Mouse (Mus musculus) bone marrow macrophage, adult 2 months (primary cell): ENCODE measurements around the gene Trpt1. TPM values are rescaled to one million over a fixed set of nuclear protein-coding genes. Genes with fewer than 3 reads are reported as not detected.
A peak's percentile ranks its signal among the peaks of the same experiment; 100 is the strongest.

Experiments
- H3K27ac ChIP-seq: 2 replicates; pipeline ENCODE4 v1.5.1; 2012; ENCODE audit warnings: low read depth, low read length; ENCODE audit not compliant: insufficient read depth
- H3K4me1 ChIP-seq: 2 replicates; pipeline ENCODE4 v1.6.1; 2012; ENCODE audit warnings: low read length; ENCODE audit not compliant: control insufficient read depth, insufficient read depth
- H3K4me3 ChIP-seq: 2 replicates; pipeline ENCODE4 v1.5.1; 2012; ENCODE audit warnings: mild to moderate bottlenecking, low read length, moderate library complexity; ENCODE audit not compliant: insufficient read depth
- CTCF ChIP-seq: IDR thresholded peaks from 2 replicates; pipeline ENCODE4 v1.5.1; 2012; ENCODE audit warnings: low read depth, mild to moderate bottlenecking, low read length, moderate library complexity
- POLR2A ChIP-seq: IDR thresholded peaks from 2 replicates; pipeline ENCODE4 v1.6.1; 2012; ENCODE audit warnings: mild to moderate bottlenecking, low read depth, low read length, borderline replicate concordance
- polyA plus RNA-seq: library from polyadenylated mRNA; stranded (reverse); fragments of >200 nt; gene quantifications from 2 replicates; pipeline ENCODE4 v1.2.4, GENCODE M21; 2012; ENCODE audit not compliant: missing spikeins, insufficient read depth, insufficient read length

Trpt1 gene
- polyA plus RNA-seq, 1 experiment = 1.7 TPM

DNA sequence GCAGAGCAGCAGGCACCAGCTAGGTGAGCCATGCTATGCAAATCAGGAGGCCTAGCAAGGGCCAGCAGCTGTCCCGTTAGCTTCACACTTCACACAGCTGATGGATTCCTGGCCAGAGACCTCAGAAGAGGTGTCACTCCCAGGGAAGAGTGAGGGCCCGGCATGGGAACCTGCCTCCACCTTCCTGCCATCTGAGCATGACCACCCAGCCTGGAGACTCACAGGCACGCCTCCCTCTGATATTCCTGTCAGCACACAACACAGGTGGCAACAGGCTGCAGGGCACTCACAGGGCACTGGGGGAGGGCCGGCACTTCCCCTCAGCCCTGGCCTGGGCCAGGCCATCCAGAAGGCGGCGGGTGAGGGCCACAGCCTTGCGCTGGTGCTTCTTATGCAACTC, 40.5 kb upstream of the Trpt1 start:
- Histone ChIP-seq H3K27ac (no peak overlapping the region), H3K4me3 (no peak overlapping the region), H3K4me1 (peaks cover 7% of the 10 kb centered on the region)
- TF ChIP-seq POLR2A = no peak
- no peak for TF ChIP-seq CTCF

DNA sequence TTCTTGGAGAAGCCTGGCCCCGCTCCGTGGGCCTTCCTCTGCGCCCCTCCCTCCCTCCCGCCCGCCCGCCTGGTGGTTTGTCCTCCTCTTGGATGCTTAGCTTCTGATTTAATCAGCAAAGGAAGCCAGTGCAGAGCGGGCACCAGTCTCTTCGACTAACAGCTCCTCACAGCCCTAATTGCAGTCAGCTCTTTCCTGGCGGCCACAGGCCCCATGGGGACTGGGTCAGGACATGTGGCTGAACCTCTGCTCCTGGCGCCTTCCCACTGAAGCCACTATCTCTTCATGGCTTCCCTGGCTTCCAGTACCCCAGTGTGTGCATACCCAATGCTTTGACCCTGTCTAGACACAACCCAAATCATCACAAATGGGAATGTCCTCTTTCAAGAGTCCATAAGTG, 39.5 kb upstream of the Trpt1 start:
- H3K4me1 ChIP-seq = peaks cover 7% of the 10 kb centered on the region
- TF ChIP-seq POLR2A (no peak), CTCF (no peak)
- no peak overlapping the region for H3K4me3 ChIP-seq
- no peak overlapping the region for H3K27ac ChIP-seq

DNA sequence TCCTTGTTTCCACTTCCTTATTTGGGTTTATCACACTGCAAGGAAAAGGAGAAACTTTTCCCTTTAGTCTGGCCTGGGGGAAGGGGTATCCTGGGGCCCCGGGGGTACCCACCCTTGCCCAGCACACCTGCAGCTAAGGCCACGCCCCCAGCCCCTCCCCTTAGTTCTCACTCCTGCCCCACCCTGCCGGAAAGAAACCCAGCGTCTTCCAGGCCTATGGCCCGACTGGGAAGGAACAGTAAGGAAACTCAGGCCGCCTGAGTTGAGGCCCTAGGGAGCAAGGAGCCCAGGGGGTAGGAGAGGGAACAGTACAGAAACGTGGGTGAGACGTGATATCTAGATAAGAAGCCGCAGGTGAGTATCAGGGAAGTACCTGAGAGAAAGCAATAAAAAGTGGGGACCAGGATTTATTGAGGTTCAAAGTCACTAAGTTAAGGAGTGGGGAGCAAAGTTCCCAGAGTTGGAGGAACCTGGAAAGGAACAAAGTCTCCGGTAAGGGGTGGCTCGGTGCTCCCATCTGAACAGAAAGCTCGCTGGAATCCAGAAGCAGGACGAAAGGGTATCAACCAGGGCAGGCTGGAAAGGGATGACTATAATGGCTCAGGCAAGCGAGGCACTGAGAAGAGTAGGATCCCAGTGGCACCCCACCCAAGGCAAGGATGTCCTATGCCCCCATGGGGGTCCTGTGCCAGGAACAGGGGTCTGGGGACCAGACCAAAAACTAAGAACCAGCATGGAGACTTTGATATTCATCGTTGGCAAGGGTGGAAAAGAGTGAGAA, 27.2 kb upstream of the Trpt1 start:
- H3K4me1 ChIP-seq = peaks cover 18% of the 10 kb centered on the region
- TF ChIP-seq POLR2A (no peak), CTCF (no peak)
- peak overlapping the region; percentile 76 for H3K4me3 ChIP-seq
- H3K27ac ChIP-seq = peak overlapping the region; percentile 22; the same call in 1 of the 2 replicates

DNA sequence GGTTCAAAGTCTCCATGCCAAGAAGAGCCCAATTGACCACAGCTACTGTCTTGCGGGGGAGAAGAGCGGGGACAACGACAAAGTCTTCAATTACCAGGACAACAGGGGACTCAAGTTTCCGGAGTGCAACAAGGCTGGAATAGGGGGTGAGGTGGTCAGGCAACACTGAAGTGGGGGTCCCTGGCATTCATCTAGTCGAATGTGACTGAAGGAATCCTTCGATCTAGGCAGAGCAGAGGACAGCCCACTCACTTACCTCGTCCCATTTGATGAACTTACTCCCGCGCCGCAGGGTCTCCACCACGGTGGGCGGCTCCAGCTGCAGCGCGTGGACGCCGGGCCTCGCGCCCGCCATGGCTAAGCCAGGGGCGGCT, 26.7 kb upstream of the Trpt1 start:
- H3K27ac ChIP-seq = no peak overlapping the region
- H3K4me1 ChIP-seq = peaks cover 22% of the 10 kb centered on the region
- TF ChIP-seq CTCF = no peak
- no peak for TF ChIP-seq POLR2A
- H3K4me3 ChIP-seq = peak overlapping the region; percentile 76

DNA sequence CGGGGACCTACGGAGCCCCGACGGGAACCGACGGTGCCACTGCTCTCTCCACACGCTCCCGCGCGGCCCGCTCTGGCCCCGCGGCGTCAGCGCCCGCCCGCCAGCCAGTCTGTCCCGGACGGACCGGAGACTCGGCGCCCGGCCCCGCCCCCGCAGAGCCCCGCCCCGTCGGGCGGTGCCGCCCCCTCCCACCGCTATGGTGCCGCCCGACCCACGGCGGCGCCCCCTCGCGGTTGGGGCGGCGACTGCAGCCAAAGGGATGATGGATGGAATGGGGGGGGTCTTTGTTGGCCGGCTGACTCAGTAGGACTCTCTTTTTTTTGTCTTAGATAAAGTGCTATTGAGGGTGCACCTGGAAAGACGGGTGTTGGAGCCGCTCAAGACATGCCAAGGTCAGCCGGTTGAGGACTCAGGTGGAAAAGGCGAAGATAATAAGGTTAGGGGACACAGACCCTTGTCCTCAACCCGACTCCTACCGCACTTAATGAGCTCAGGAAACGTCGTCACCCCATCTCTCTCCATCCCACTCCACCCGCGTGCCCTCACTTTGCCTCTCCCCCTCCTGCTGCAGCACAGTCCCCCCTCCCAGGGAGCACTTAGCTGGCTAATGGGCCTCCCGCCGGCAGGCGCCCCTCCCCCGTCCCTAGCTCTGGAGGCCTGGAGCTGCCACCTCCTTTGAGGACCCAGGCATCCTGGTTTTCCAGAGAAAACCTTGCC, 26.1 kb upstream of the Trpt1 start:
- no peak for TF ChIP-seq POLR2A
- TF ChIP-seq CTCF = peak; percentile 63
- peak overlapping the region; percentile 76 for H3K4me3 ChIP-seq
- peaks cover 22% of the 10 kb centered on the region for H3K4me1 ChIP-seq
- no peak overlapping the region for H3K27ac ChIP-seq

DNA sequence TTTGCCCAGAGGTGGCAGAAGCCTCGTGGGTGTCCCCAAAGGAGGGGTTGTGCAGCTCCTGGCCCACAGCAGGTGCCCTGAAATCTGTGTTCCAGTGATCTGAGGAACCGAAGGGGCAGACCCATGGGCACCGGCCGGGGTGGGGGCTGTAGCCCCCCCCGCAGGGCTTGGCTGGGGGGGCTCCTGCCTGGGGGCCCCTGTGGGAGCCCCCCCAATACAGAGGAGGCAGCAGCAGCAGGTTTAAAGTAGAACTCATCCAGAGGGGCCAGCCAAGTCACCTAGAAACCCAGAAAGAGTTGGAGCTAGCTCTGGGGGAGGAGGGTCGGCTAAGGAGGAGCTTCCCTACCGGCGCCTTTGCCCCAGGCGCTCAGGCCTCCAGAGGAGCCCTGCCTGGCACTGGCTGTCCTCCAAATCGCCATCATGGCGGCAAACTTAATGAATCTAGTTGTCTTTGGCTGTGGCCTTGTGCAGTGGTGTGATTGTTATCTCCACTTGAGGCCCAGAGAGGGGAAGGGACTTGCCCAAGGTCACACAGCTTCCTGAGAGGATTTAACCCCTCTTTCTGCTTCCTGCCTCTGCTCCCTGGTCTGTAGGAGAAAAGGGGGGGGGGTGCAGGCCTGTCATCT, 25.4 kb upstream of the Trpt1 start:
- peaks cover 22% of the 10 kb centered on the region for H3K4me1 ChIP-seq
- H3K4me3 ChIP-seq = no peak overlapping the region
- TF ChIP-seq POLR2A = no peak
- no peak for TF ChIP-seq CTCF
- no peak overlapping the region for H3K27ac ChIP-seq

DNA sequence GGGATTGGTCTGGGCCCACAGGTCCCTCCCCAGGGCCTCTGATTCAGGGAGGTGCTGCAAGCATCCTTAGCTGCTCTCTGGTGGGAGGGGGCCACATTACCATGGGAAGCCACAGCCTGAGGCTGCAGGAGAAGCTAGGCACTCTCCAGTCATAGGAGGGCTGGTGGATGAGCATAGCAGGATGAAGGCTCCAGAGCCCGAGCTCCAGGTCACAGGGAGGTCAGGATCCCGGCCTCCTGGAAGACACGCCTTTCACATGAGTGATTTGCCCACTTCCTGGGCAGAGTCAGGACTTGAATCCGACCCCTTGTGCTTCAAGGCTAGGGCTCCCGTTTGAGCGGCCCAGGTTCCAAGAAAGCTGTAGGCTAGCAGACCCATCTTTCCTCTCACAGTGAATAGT, 24.3 kb upstream of the Trpt1 start:
- peaks cover 22% of the 10 kb centered on the region for H3K4me1 ChIP-seq
- no peak for TF ChIP-seq CTCF
- TF ChIP-seq POLR2A = no peak
- no peak overlapping the region for H3K4me3 ChIP-seq
- no peak overlapping the region for H3K27ac ChIP-seq

DNA sequence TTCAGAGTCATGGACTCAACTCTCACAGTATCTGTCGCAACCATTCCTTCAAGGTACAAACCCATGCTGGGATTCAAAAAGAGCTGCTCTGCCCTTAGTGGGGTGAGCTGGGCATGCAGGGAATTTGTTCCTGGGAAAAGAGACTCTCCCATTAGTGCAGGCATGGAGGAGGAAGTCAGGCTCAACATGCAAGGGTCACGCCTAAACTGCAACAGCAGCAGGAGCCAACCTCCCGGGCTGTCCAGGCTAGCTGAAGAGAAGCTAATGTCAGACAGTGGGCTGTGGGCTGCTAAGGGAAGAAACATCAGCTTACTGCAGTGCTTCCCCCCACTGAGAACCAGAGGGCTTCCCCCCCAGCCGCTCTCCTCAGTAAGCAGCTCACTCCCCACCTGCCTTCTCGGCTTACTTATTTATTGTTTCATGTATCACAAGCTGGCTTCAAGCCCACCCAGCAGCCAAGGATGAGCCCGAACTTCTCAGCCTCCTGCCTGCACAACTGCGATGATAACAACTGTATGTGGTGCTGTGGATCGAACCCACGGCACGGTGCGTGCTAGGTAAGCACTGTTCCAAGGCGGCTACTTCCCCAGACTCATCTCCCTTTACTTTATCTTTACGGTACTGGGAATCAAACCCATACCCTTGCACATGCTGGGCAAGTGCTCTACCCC, 23.5 kb upstream of the Trpt1 start:
- Histone ChIP-seq H3K4me3 (no peak overlapping the region), H3K27ac (no peak overlapping the region), H3K4me1 (peaks cover 24% of the 10 kb centered on the region)
- TF ChIP-seq CTCF = no peak
- no peak for TF ChIP-seq POLR2A

DNA sequence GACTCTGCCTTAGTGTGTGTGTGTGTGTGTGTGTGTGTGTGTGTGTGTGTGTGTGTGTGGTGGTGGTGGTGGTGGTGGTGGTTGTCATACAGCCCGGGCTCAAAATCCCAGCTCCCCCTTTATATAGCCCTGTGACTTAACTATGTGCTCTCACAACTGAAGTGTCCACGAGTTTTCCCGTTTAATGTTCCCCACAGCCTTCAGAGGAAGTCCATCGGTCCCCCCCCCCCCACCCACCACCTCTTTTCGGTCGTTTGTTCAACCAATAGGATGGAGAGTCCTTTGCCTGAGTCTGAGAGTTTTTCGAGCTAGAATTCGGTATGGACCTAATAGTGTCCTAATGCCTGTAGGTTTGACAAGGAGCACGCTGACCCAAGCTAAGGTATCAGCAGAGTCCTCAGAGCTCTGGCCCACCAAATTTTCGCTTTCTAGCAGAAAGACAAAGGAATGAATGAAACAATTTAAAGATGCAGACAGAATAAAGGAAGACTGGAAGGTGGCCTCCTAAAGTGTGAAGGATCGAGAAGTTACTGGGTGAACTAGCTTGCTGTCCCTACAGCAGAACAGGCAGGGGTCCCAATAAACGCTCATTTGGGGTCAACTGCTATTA, 22.2 kb upstream of the Trpt1 start:
- TF ChIP-seq POLR2A = no peak
- no peak for TF ChIP-seq CTCF
- Histone ChIP-seq H3K4me3 (peak overlapping the region; percentile 74), H3K4me1 (peaks cover 29% of the 10 kb centered on the region), H3K27ac (peak overlapping the region; percentile 52)
